Mouse (Mus musculus) G1E (cell line): Measurements from ENCODE around the gene Ift122.

ENCODE experiments used
- CTCF ChIP-seq: IDR thresholded peaks from 2 replicates; pipeline ENCODE4 v1.5.1; 2012; ENCODE audit warnings: low read depth, low read length, inconsistent platforms, mixed read lengths
- GATA1 ChIP-seq: IDR thresholded peaks from 2 replicates; pipeline ENCODE4 v1.6.1; 2012; ENCODE audit warnings: borderline replicate concordance, low read length, inconsistent platforms, mixed read lengths
- GATA2 ChIP-seq: IDR thresholded peaks from 2 replicates; pipeline ENCODE4 v1.6.1; 2012; ENCODE audit warnings: low read depth, low read length, inconsistent platforms, borderline replicate concordance
- POLR2AphosphoS5 ChIP-seq: IDR thresholded peaks from 2 replicates; pipeline ENCODE4 v1.6.1; 2012; ENCODE audit warnings: low read depth, low read length, inconsistent platforms; ENCODE audit not compliant: insufficient replicate concordance
- TAL1 ChIP-seq: conservative IDR thresholded peaks from 2 replicates; pipeline ENCODE4 v1.6.1; 2012; ENCODE audit warnings: low read depth, low read length, inconsistent platforms, mixed read lengths

- TF ChIP-seq CTCF (no peak), GATA1 (no peak), TAL1 (no peak), GATA2 (no peak), POLR2AphosphoS5 (no peak)
These were observed 122.3 kb downstream of the Ift122 start for GRCm38 (mm10) chr6:115975606-115976005.
